Mouse (Mus musculus) ES-Bruce4 (cell line): Measurements from ENCODE around the gene Pcdh17.

Experiments used
- CTCF ChIP-seq: IDR thresholded peaks from one replicate; pipeline ENCODE4 v1.8.1; 2011; ENCODE audit warnings: low read depth, low read length
- EP300 ChIP-seq: IDR thresholded peaks from 2 replicates; pipeline ENCODE4 v1.6.1; 2011; ENCODE audit warnings: low read depth, low read length; ENCODE audit not compliant: insufficient read depth

- no peak for TF ChIP-seq CTCF
- no peak for TF ChIP-seq EP300
These were observed 18.6 kb upstream of the Pcdh17 start for GRCm38 (mm10) chr14:84424736-84425135.
